Mouse (Mus musculus): ENCODE data around the gene Ubxn6.
A peak's percentile ranks its signal among the peaks of the same experiment; 100 is the strongest.
"Not testable (repeated sequence)": the region's sequence is repeated elsewhere in the genome, so short reads cannot be mapped to it uniquely, and the experiment has no call there.

Gene Ubxn6

GRCm38 (mm10) chr17:56074827-56075208 lies at the start of gene Ubxn6:
TSS of gene Ubxn6 (minus strand) at chr17:56075028.
- DNase-seq: peak; percentile 95

- DNase-seq: no peak
These were observed 49.0 kb upstream of the Ubxn6 start for GRCm38 (mm10) chr17:56123681-56124340.

GRCm38 (mm10) chr17:56123161-56123560 lies 48.3 kb upstream of the Ubxn6 start:
- no peak for DNase-seq

- no peak for DNase-seq
These were observed 47.0 kb upstream of the Ubxn6 start, which contains the start of gene Lrg1 for GRCm38 (mm10) chr17:56121826-56122225. TSS of gene Lrg1 (minus strand) at chr17:56122001.

GRCm38 (mm10) chr17:56119981-56120880 lies 45.4 kb upstream of the Ubxn6 start:
- DNase-seq: no peak

- DNase-seq: no peak
These were observed 44.6 kb upstream of the Ubxn6 start for GRCm38 (mm10) chr17:56119431-56119830.

GRCm38 (mm10) chr17:56117251-56117710 lies 42.5 kb upstream of the Ubxn6 start, which contains the start of gene Plin5:
TSS of gene Plin5 (minus strand) at chr17:56117596.
- DNase-seq: peak; percentile 67

- DNase-seq: no peak
These were observed 41.4 kb upstream of the Ubxn6 start for GRCm38 (mm10) chr17:56116193-56116592.

- DNase-seq: no peak
These were observed 37.9 kb upstream of the Ubxn6 start for GRCm38 (mm10) chr17:56112743-56113142.

- DNase-seq: peak; percentile 75
These were observed 37.0 kb upstream of the Ubxn6 start for GRCm38 (mm10) chr17:56111864-56112263.

GRCm38 (mm10) chr17:56111021-56111420 lies 36.2 kb upstream of the Ubxn6 start:
- DNase-seq: no peak

GRCm38 (mm10) chr17:56110571-56110970 lies 35.7 kb upstream of the Ubxn6 start:
- DNase-seq: no peak

- DNase-seq: no peak
These were observed 34.6 kb upstream of the Ubxn6 start, which contains the start of gene Plin4 for GRCm38 (mm10) chr17:56109219-56110051. TSS of gene Plin4 (minus strand) at chr17:56109803.

- no peak for DNase-seq
These were observed 33.7 kb upstream of the Ubxn6 start for GRCm38 (mm10) chr17:56108334-56109044.

- no peak for DNase-seq
These were observed 32.9 kb upstream of the Ubxn6 start for GRCm38 (mm10) chr17:56107736-56108135.

GRCm38 (mm10) chr17:56106981-56107380 lies 32.2 kb upstream of the Ubxn6 start:
- DNase-seq: no peak

GRCm38 (mm10) chr17:56106436-56106835 lies 31.6 kb upstream of the Ubxn6 start:
- not testable (repeated sequence) for DNase-seq

GRCm38 (mm10) chr17:56104821-56105220 lies 30.0 kb upstream of the Ubxn6 start:
- not testable (repeated sequence) for DNase-seq

- DNase-seq: no peak
These were observed 28.8 kb upstream of the Ubxn6 start for GRCm38 (mm10) chr17:56103465-56104285.

GRCm38 (mm10) chr17:56102927-56103326 lies 28.1 kb upstream of the Ubxn6 start:
- DNase-seq: no peak

- no peak for DNase-seq
These were observed 27.3 kb upstream of the Ubxn6 start for GRCm38 (mm10) chr17:56102158-56102557.
